Mouse (Mus musculus): ENCODE results near the gene Rasgrf1. TPM values are rescaled to one million over a fixed set of nuclear protein-coding genes. Genes with fewer than 3 reads are reported as not detected.

Rasgrf1 gene
- polyA plus RNA-seq, 1 experiment = 0.03 TPM

DNA sequence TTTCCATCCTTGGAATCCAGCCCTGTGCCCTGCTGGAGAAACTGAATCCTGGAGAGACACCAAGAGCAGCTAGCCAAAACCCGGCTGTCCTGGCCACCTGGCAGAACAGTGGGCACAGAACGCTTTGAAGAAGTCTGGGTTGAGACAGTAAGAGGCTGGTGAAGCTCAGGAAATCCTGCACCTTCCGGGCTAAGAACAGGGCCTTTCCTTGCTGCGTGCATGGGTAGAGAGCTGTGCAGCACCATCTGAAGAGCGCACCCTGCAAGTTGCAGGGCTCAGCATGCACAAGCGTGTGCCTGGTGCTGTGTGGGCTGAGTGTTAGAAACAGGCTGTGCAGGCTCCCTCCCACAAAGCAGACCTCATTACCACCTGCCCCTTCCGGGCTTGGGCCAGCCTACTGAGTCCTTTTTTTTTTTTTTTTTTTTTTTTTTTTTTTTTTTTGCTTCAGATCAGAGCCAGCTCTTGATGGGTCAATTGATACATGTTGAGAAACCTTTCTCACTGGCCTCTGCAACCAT, 23.9 kb upstream of the Rasgrf1 start:
- TF ChIP-seq CTCF (conservative IDR thresholded peaks at IDR 0.05; ENCODE audit: insufficient read depth, insufficient read length, low read depth, low read length) (no peak), POLR2A (IDR thresholded peaks at IDR 0.05; ENCODE audit: low read depth, low read length) (no peak)
- 42% methylated on average over 7 of the region's 7 CpGs for WGBS
- no peaks in the 10 kb centered on the region for H3K27me3 ChIP-seq (replicated peaks; ENCODE audit: control insufficient read depth, insufficient read depth, low read length)

DNA sequence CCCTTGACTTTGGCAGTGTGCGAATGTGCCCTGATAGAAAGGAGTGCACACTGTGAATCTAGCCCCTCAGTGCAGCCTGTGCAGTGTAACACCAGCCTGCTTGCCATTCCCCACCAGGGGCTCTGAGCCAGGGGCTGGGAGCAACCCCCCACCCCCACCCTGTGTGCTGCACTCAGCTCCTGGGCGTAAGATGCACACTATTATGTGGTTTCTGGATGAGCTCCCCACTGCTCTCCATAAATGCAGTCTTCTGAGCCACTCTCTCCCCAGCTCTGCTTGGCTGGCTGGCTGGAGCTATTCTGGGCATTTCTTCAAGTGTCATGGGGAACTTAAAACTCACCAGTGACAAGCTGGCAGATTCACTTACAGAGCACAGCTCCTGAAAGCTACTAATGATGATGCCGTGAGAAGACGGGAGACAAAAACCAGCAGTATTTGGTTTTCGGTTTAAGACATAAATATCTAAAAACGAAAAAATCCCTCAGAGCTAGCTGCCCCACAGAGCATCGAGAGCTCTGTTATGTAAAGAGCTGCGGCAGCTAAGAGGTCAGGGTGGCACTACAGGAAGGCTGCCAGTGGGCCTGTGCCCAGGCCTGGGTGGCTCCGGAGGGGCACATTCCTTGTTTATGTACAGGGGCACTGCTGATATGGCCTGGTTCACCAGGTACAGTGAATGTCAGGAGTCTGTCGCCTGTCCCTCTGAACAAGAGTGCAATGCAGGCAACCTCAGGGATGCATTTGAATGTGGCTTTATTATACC, 18.0 kb upstream of the Rasgrf1 start:
- TF ChIP-seq POLR2A (IDR thresholded peaks at IDR 0.05; ENCODE audit: low read depth, low read length) = no peak
- TF ChIP-seq CTCF (conservative IDR thresholded peaks at IDR 0.05; ENCODE audit: insufficient read depth, insufficient read length, low read depth, low read length) = no peak
- no peak overlapping the region for H3K4me3 ChIP-seq (ENCODE audit: insufficient read depth, low read depth, low read length)
- H3K27me3 ChIP-seq (replicated peaks; ENCODE audit: control insufficient read depth, insufficient read depth, low read length) = peaks cover 3% of the 10 kb centered on the region; the same call in 1 of the 2 replicates
- H3K4me1 ChIP-seq (ENCODE audit: control insufficient read depth, insufficient read depth, low read length) = no peaks in the 10 kb centered on the region
- no peak overlapping the region for H3K27ac ChIP-seq (ENCODE audit: insufficient read depth, low read depth, low read length)
- WGBS = 75% methylated on average over 10 of the region's 10 CpGs
- DNase-seq = no peak
- no peaks in the 10 kb centered on the region for H3K36me3 ChIP-seq (ENCODE audit: control insufficient read depth, insufficient read depth, low read length)

More for the DNA sequence above, 23.9 kb upstream of the Rasgrf1 start:
- no peak for DNase-seq
- Histone ChIP-seq H3K36me3 (ENCODE audit: control insufficient read depth, insufficient read depth, low read length) (no peaks in the 10 kb centered on the region), H3K4me3 (ENCODE audit: insufficient read depth, low read depth, low read length) (no peak overlapping the region), H3K4me1 (ENCODE audit: control insufficient read depth, insufficient read depth, low read length) (no peaks in the 10 kb centered on the region), H3K27ac (ENCODE audit: insufficient read depth, low read depth, low read length) (no peak overlapping the region)

DNA sequence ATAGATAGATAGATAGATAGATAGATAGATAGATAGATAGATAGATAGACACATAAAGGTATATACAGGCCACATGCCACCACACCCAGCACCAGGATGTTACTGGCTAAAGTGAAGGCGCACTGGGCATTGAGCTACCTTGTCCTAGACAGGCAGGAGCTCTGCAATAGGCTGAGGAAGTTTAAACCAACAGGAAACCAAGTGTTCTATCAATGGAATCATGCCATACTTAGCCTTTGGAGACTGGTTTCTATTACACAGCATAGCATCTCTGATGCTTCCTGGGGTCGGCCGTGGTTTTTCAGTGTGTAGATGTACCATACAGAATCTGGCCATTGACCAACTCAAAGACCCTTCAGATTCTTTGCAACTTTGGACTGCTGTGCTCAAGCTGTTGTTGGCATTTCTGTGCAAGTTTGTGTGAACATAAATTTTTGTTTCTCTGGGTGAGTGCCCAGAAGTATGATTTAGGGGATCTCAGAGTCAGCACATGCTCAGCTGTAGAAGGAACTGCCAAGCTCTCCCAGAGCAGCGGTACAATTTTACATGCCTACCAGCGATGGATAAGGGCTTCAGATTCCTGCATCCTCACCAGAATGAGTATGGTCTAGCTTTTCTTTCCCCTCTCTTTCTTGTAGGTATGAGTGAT, 17.0 kb upstream of the Rasgrf1 start:
- Histone ChIP-seq H3K27ac (ENCODE audit: insufficient read depth, low read depth, low read length) (no peak overlapping the region), H3K4me3 (ENCODE audit: insufficient read depth, low read depth, low read length) (no peak overlapping the region), H3K36me3 (ENCODE audit: control insufficient read depth, insufficient read depth, low read length) (no peaks in the 10 kb centered on the region), H3K27me3 (replicated peaks; ENCODE audit: control insufficient read depth, insufficient read depth, low read length) (peaks cover 3% of the 10 kb centered on the region; the same call in 1 of the 2 replicates), H3K4me1 (ENCODE audit: control insufficient read depth, insufficient read depth, low read length) (no peaks in the 10 kb centered on the region)
- DNase-seq = no peak
- TF ChIP-seq POLR2A (IDR thresholded peaks at IDR 0.05; ENCODE audit: low read depth, low read length) = no peak
- TF ChIP-seq CTCF (conservative IDR thresholded peaks at IDR 0.05; ENCODE audit: insufficient read depth, insufficient read length, low read depth, low read length) = no peak
- 85% methylated on average over 5 of the region's 5 CpGs for WGBS

DNA sequence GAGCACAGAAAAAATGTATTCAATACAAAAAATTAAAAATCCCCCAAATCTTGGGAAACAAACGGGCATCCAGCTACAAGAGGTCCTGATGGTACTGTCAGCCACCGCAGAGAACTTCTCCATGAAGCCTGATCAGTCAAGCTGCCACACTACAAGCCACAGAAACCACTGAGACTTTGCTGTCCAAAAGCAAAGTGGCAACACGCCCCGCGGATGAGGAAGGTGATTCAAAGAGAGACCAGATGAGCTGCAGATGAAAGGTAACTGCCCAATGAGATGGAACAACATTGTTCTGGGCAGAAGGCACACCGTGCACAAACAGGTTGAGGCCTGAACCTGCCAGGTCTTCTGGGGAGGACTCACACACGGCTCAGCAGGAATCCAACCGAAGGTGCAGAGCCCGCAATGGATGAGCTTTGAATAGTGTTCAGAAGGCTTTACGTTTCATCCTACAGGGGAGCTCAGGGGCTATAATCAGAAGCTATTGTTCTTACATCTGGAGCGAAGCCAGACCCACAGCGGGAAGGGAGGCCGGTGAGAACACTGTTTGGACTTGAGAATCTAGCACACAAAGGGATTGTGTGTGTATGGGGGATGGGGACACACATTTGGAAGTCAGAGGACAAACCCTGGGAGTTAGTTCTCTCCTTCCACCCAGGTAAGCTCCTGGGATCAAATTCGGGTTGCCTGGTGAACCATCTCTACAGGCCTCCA, 9.4 kb upstream of the Rasgrf1 start:
- H3K4me1 ChIP-seq (ENCODE audit: control insufficient read depth, insufficient read depth, low read length) = no peaks in the 10 kb centered on the region
- H3K27ac ChIP-seq (ENCODE audit: insufficient read depth, low read depth, low read length) = no peak overlapping the region
- H3K27me3 ChIP-seq (replicated peaks; ENCODE audit: control insufficient read depth, insufficient read depth, low read length) = no peaks in the 10 kb centered on the region; the same call in 1 of the 2 replicates
- no peak overlapping the region for H3K4me3 ChIP-seq (ENCODE audit: insufficient read depth, low read depth, low read length)
- TF ChIP-seq CTCF (conservative IDR thresholded peaks at IDR 0.05; ENCODE audit: insufficient read depth, insufficient read length, low read depth, low read length) (no peak), POLR2A (IDR thresholded peaks at IDR 0.05; ENCODE audit: low read depth, low read length) (no peak)
- H3K36me3 ChIP-seq (ENCODE audit: control insufficient read depth, insufficient read depth, low read length) = no peaks in the 10 kb centered on the region
- WGBS = 39% methylated on average over 14 of the region's 14 CpGs
- DNase-seq = no peak

DNA sequence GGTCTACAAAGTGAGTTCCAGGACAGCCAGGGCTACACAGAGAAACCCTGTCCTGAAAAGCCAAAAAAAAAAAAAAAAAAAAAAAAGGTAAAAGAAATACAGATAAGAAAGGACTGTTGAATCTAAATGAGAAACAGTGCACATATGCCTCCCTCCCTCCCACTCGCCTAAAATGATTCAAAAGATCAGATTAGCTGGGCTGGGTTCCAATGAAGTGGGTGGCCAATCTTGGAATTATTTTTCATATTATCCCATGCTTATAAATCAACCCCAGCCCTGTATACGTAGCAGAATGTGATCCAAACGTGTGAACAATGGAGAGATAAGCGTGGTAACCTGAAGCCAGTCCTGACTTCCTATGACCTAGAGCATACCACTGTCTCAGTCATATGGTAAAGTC, 8.5 kb upstream of the Rasgrf1 start:
- no peak for DNase-seq
- Histone ChIP-seq H3K27me3 (replicated peaks; ENCODE audit: control insufficient read depth, insufficient read depth, low read length) (no peaks in the 10 kb centered on the region; the same call in 1 of the 2 replicates), H3K4me1 (ENCODE audit: control insufficient read depth, insufficient read depth, low read length) (no peaks in the 10 kb centered on the region), H3K36me3 (ENCODE audit: control insufficient read depth, insufficient read depth, low read length) (no peaks in the 10 kb centered on the region), H3K4me3 (ENCODE audit: insufficient read depth, low read depth, low read length) (no peak overlapping the region), H3K27ac (ENCODE audit: insufficient read depth, low read depth, low read length) (no peak overlapping the region)
- TF ChIP-seq POLR2A (IDR thresholded peaks at IDR 0.05; ENCODE audit: low read depth, low read length) (no peak), CTCF (conservative IDR thresholded peaks at IDR 0.05; ENCODE audit: insufficient read depth, insufficient read length, low read depth, low read length) (no peak)
- 66% methylated on average over 4 of the region's 4 CpGs for WGBS

DNA sequence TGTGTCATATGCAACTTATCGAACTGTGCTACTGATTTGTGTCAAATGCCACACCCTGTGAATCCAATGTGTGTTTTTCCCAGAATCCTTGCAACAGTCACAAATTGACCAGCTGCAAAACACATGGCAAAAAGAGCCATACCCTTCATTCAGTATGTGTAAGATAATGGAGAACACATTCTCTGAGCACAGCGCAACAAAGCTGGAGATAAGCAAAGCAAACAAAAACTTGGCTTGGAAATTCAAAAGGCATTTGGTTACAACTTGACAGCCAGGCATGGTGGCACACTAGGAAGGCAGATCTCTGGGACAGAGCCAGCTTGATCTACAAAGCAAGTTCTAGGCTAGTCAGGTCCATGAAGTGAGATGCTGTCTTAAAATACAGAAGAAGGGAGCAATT, 6.9 kb upstream of the Rasgrf1 start:
- TF ChIP-seq CTCF (conservative IDR thresholded peaks at IDR 0.05; ENCODE audit: insufficient read depth, insufficient read length, low read depth, low read length) = no peak
- no peak for TF ChIP-seq POLR2A (IDR thresholded peaks at IDR 0.05; ENCODE audit: low read depth, low read length)
- Histone ChIP-seq H3K27me3 (replicated peaks; ENCODE audit: control insufficient read depth, insufficient read depth, low read length) (no peaks in the 10 kb centered on the region; the same call in 1 of the 2 replicates), H3K4me1 (ENCODE audit: control insufficient read depth, insufficient read depth, low read length) (no peaks in the 10 kb centered on the region), H3K27ac (ENCODE audit: insufficient read depth, low read depth, low read length) (no peak overlapping the region), H3K36me3 (ENCODE audit: control insufficient read depth, insufficient read depth, low read length) (no peaks in the 10 kb centered on the region), H3K4me3 (ENCODE audit: insufficient read depth, low read depth, low read length) (no peak overlapping the region)
- no peak for DNase-seq
- WGBS = 78% methylated on average over 2 of the region's 2 CpGs

All from kidney, adult 2 months (tissue).